Mouse (Mus musculus) yolk sac, embryonic 10.5 days (tissue): Measurements from ENCODE around the gene Dkc1.

ENCODE experiments used
- DNase-seq: peaks from one replicate; pipeline ENCODE4 v3.0.0-alpha.2; 2017; ENCODE audit warnings: low spot score

Dkc1 gene

DNA sequence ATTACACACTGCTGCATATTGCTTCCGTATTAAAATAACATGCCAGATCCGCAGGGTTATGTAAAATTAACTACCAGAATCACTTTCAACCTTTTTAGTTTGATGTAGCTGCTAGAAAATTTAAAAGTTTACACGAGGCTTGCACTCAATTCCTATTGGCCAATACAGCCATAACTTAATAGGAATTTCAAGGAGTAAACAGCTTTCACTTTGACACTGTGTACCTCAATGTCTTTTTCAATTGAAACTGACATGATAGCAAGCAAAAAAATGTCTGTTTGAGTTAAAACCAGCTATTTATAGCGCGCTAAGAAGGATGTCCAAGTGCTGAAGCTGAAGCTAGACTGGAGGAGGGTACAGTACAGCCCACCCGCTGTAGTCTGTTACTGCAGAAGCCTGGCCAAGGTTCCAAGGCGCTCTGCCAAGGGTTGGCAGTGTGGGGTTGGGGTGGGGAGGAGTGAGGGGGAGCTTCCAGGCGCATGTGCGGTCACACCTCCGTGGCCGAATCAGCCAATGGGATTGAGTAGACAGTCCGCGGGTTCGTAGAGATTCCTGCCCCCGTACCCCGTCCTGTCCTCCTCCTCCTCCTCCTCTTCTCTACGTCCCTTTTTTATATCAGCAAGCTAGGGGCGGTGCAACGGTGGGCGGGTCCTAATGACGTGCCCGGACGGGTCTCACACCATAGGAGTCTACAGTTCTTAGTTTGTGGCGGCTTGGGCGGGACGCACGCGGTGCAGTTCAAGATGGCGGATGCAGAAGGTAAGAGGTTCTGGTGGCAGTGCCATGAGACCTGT lies at the start of gene Dkc1:
Gene Dkc1, plus strand, starts transcription at position 486 of the 794 bp plus-strand sequence.
- peak; percentile 89 for DNase-seq

DNA sequence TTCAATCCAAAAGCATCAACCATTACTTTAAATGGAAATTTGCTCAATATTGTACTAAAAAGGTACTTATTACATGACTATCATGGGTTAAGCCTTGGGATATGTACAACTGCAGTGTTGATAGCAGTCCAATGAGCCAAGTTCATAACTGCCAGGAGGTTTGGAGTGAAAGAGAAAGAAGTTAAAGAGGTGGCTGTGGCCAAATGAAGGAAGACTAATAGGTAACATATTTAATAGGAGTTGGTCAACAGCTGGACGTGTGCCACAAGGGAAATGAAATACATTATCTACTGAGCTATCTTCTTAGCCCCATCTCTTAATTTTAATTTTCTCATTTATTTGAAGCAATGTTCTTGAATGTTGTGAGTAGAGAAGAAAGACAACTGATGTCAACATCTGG lies 49.7 kb upstream of the Dkc1 start:
- DNase-seq, result no peak

DNA sequence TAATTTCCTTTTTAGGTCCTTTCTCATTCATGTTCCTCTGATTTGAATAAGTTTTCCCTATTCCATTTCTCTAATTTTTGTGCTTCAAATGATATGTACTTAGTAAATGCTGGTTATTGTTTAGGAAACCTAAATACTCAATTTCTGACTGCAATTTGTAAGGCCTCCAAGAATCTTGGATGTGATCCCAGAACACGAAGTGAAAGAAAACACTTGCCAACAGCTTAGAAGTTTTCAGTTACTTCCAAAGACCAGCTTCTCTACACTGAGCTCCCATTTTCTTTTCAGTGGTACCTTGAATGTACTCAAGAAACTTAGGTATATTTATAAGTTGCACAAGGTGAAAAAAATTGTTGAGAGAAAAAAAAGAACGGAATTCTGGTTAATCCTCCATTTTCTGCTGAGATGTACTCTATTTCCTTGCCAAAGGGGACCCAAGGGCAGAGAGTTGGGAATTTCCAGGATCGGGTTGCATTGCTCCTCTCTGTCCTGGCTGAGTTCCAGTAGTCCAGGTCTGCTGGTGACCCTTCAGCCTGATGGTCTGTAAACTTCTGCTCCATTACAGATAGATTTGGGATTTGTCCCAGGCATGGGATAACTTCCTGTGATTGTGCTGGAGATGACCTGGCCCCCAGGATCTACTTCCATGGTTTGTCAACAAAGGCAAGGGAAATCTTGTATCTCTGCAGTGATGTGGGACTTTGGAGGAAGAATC lies 48.6 kb upstream of the Dkc1 start:
- DNase-seq, result no peak

DNA sequence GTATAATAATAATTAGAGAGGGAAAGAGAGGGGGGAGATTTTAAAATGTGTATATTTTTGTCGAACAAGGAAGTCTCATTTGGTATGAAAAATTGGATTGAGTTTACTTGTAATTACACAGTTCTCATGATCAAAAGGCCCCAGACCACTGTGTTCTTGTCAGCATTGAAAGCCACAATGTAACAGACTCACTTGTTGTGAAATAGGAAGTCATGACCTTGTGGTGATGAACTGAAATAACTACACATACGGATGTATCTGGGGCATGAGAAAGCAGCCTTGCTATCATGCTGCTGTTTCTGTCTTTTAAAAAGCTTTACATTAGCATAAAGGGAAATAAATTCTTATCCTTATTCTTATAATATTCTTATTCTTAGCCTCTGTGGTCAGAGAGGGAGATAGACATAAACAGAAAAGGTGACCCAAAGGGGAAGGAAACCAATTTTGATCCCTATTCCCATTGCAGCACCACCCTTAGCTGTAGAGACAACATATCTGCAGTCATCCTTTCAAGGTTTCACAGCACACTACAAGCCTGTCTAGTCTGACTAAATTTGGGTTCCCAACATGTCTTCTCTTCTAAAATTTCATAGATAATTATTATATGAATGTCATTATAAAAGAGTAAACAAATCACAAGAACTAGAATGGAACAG lies 39.4 kb upstream of the Dkc1 start:
- DNase-seq, result no peak

DNA sequence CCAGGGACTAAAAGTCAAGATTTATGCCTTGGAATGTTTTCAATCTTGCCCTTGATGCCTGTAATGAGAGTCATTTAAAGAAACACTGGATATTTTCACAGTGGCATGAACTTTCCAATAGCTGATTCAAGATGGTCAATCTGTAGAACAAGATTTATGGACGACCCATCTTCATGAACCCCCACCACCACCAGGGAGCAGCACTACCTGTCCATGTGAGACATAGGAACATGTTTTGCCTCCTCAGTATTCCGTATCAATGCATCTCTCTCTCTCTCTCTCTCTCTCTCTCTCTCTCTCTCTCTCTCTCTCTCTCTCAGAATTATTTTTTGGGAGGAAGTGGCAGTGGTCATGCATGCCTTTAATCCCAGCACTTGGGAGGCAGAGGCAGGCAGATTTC lies 13.3 kb upstream of the Dkc1 start:
- no peak for DNase-seq

DNA sequence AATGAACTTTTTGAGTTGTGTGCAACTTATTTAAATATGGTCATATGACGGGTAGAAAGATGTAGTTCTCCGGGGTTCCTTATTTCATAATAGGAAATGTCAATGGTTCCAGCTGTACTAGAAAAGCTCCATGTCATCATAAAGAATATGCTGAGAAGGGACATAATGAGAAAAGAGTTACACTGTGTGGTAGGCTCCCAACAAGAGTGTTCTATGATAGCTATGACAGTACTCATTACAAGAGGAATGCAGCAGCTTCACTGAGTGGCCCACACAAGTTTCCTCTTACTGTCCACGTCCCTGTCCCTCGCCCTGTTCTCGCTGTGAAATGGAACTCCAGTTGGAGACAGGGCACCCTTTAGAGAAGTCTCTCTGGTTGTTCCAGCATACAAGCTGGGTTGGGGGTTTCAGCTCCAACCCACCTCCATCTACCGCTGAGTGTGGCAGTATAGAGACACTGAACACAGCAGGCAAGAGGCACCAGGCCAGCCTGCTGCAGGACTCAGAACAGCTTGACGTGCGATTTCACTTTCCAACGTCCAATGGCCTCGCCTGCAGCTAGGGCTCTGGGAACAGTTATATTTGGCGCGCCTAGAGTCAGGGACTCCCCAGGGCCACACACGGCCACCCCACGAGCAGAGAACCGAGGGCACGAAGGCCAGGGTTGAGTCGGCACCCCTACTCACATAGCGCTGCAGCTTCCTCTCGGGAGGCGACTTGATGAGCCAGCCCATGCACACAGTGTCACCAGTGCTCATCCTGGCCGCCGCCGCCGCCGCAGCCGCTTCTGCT lies 11.5 kb upstream of the Dkc1 start:
- peak; percentile 7 for DNase-seq

DNA sequence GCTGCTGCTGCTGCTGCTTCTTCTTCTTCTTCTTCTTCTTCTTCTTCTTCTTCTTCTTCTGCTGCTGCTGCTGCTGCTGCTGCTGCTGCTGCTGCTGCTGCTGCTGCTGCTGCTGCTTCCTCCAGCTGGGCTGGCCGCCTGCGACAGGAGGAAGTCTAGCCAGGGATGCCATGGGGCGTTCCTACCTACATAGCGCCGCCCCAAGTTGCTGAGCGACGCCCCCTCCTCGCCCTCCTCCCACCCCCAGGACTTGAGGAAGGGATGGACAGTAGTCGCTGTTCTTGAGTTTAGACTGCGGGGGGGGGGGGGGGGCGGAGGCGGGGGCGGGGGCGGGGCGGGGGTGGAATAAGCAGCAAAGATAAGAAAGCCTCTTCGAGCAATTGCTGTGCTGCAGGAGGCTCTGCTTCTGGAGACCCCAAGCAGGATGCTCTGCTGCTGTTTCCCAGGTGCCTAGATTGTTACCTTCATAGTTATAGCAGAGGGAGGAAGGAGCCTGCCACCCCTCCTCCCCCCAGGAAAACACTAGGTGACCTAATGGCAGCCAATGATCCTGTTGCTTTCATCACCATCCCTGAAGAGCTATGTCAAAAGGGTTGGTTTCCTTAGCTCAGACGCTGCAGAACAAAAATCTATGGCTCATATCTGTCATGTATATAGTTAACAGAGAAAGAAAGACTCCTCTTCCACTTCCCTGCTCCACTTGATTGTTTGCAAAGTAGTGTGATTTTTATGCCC lies 10.7 kb upstream of the Dkc1 start, which contains the start of gene Gab3:
Gene Gab3, minus strand, starts transcription at position 685 of the 735 bp plus-strand sequence.
- peak; percentile 70 for DNase-seq

DNA sequence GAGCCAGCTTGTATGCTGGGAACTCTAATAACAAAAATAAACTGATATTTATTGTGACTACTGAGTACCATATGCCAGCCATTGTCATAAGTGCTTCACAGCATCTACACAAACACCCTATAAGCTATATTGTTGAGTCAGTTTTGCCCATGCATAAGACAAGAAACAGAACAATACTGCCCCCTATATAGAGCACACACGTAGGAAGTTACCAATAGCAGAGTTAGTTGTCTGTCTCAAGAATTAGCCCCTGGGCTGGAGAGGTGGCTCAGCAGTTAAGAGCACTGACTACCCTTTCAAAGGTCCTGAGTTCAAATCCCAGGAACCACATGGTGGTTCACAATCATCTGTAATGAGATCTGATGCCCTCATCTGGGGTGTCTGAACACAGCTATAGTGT lies 10.0 kb upstream of the Dkc1 start:
- no peak for DNase-seq

DNA sequence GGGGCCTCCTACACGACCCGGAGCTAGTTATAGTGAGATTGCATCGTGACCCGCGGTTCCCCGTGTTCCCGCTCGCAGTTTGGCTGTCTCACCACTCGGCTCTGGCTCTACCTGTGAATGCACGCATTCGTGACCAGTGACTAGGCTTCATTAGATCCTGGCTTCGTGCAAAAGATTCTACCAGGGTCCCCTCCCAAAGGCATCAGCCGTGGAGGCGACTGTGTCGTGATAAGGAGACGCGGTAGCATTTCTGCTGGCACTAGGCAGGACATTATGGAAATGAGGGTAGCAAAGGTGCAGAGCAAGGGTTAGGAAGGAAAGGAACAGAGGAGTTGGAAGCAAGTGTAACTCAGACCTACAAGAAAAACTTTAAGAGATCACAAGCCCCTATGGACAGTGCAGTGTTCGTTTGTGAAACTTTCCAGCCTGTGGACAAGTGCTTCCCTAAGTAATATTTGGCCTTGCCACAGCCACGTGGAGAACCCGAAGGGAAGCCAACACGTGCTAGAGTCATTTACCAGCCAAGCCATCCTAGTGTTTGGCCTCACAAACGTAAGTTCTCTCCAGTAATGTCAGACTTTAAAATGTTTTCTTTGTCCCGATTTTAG lies 613 bp downstream of the Dkc1 start:
- DNase-seq, result peak; percentile 5

DNA sequence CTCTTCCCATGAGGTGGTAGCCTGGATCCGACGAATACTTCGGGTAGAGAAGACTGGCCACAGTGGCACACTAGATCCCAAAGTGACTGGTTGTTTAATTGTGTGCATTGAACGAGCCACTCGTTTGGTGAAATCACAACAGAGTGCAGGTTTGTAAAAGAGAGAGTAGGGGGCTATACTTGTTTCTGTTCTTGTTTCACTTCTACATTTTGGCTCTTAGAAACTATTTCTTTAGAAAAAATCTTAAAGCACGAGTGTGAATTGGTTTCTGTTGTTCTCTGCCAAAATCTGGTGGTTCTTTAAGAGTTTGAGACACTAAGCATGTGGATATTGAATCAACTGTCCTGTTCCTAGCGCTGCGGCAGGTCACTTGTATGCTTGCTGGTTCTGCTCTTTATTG lies 3.1 kb downstream of the Dkc1 start:
- DNase-seq, result no peak

DNA sequence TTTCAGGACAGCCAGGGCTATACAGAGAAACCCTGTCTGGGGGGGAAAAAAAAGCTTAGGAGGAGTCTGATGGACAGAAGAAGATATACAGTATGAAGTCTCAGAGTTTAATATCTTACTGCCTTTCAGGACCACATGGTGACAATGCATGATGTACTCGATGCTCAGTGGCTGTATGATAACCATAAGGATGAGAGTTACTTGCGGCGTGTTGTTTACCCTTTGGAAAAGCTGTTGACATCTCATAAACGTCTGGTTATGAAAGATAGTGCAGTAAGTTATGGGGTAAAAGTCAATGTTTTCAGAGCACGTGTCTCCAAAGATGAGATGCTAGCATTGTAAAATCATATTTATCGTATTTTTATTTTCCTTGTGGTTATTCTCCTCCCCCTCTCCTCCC lies 6.6 kb downstream of the Dkc1 start:
- no peak for DNase-seq

DNA sequence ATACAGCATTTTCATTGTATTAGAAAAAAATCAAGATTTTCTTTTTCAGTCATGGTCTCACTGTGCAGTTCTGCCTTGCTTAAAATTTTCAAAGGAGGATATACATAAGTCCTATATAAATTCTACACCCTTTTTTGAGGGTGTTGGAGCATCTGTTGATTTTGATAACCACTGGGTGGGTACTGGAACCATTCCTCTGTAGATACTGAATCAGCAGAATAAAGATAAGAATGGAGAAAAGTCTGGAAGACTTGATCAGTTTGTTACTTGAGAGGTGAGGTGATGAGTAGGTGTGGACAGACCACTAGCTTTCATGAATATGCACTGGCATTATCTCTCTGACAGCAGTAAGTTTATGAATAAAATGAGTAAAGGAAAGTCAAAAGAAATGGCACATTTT lies 19.9 kb downstream of the Dkc1 start:
- no peak for DNase-seq

DNA sequence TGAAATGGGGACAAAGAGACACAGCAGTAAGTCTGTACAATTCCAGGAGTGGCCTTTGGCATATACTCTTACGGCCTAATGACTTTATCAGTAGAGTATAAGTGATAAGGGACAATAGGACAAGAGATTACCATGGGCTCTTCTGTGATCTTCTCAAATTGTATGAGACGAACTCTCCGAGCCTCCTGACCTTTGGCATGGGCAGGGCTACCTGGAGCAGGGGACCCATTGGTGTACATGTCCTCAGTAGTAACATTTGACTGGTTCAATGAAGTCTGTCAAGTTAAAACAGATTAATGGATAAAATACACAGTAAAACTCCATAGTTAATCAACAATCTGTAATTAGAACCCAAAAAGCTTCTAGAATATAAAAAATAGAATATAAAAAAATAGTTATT lies 30.0 kb downstream of the Dkc1 start:
- no peak for DNase-seq

DNA sequence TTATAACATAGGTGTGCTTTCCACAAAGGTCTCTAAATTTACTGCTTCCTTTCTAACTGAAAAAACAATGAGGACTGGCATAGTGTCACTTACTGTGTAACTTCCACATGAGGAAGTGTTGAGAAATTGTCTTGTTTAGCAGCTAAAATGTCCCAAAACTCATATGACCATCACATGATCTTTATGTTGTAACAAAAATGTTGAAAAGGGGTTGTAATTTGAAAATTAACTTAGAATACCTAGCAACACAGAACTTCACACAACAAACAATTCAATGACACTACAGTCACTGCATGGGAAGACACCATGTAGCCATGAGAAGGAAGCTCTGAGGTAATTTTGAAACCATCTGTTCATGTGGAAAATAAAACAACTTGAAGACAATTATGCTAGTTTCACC lies 31.2 kb downstream of the Dkc1 start:
- DNase-seq, result no peak

DNA sequence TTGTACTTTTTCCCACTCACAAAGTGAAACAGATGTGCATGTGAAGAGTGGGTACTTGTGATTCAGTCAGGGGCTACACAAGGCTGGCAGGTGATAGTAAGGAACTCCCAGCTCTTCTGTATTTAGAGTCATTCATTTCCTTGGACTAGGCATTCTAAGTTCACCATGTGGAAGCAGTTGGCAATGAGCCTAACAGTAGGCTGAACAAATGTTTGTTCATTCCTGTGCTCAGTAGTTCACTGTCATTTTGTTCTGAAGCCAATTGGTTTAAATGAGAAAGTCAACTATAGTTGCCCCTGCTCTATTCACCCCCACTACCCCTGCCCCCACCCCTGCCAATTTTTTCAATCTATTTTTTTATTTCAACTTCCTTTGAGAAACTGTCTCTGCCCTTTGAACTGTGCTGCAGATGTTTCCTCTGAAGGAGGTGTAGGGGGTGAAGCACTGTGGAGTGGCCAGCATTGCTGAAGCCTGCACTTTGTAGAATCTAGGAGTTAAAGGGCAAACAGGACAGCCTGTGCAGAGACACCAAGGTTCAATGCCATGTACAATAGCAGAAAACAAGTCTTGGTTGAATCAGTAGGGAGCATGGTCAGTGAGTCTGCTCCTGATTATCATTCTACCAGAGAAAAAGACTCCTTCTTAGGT lies 32.8 kb downstream of the Dkc1 start:
- peak; percentile 52 for DNase-seq

DNA sequence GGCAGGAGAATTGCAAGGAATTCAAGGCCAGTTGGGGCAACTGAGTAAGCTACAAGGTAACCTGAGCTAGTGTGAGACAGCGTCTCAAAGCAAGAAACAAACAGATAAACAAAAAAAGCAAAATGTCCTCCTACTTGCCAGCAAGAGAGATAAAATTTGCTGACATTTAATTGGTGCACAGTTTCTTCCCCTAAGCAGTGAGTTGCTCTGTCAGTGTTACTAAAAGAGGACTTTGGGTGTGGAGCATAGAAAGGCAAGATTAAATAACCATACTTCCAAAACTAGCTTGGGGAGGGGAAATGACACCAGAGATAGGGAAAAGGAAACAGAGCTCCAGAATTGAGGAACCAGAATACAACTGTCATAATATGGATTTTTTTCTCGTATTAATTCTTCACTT lies 33.8 kb downstream of the Dkc1 start:
- no peak for DNase-seq

DNA sequence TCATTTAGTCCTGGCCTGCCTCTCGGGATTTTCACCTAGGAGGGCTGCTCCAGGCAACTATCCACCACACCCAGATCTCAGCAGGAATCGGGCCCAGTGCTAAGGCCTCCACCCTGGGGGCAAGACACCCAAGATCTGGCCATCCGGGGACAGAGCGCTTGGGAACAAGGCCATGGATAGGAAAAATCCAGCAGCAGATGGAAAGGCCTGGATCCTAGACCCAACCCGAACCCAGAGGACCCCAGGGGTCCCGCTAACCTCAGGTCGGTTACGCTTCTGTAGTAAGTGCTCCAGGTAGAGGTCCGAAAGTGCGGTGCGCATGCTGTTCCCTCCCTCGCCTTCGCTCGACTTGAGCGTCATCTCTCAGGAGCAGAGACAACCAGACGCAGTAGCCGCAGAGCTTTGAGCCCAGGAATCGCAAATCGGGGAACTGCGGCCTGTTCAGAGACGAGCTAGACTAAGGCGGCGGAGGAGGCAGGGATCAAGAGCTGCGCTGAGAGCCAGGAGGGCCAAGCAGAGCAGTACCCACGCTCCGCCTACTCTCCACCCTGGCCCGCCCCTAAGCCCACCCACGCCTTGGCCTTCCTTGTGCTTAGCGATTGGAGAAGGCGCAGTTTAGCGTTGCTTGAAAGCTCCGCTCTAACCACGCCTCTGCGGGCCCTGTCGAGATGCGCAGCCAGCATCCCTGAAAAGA lies 35.0 kb downstream of the Dkc1 start, which contains the start of gene Mpp1:
Gene Mpp1, minus strand, starts transcription at position 550 of the 694 bp plus-strand sequence.
- DNase-seq, result peak; percentile 90

DNA sequence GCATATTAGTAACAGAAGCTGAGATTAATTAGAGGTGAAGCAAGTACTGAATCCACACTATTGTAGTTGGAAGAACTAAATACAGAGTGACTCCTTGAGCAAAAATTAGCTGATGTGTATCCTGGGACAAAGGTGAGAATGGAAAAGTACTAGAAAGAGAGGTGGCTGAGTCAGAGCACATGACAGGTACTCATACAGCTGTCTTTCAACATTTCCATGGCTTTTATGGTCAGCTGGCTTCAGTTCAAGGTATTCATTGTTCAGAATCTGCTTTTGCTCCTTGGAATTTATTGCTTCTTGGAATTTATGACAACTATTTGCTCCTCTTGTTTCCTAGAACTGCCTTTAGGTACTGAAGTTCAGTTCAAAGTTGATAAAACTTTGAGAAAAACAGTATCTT lies 41.3 kb downstream of the Dkc1 start:
- peak; percentile 12 for DNase-seq

DNA sequence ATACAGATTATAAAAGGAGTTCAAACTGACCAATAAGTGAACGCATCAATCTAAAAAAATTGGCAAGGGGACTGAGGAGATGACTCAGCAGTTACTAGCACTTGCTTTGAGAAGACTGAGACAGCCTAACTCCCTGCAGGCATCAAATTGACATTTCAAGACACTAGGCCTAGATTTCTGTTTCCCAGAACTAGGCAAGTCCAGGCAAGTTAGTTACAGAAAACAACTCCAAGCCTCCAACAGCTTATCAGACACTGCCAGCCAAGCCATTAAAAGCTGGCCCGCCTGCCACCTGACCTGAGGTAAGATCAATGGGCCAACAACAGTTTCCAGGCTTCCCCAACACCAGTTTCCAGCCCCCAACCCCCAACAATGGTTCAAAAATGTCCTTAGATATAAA lies 42.1 kb downstream of the Dkc1 start:
- DNase-seq, result no peak

DNA sequence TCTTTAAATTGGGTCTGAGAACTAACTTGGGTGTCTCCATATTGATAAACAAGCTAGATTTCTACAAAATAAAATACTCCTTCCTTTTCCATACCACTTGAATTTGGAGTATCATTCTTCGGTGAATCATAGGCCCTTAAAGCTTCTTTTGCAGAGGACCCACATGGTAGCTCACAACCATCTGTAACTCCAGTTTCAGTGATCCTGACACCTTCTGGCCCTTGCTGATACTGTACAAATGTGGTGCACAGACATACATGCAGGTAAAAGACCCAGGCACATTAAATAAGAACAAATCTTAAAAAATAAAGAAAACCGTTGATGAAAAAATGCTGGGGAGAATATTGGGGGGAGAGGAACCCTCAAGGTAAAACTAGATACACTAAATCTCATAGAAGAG lies 42.5 kb downstream of the Dkc1 start:
- DNase-seq, result no peak
